Mouse (Mus musculus) spleen, postnatal 36 days (tissue): Measurements from ENCODE around the gene Faah.

Source experiments
- DNase-seq, 2 experiments: peaks; one replicate each; pipeline ENCODE4 v3.0.0; 2022; ENCODE audit warnings: low spot score in 2 of 2, mixed read lengths in 1 of 2

Faah gene

DNA sequence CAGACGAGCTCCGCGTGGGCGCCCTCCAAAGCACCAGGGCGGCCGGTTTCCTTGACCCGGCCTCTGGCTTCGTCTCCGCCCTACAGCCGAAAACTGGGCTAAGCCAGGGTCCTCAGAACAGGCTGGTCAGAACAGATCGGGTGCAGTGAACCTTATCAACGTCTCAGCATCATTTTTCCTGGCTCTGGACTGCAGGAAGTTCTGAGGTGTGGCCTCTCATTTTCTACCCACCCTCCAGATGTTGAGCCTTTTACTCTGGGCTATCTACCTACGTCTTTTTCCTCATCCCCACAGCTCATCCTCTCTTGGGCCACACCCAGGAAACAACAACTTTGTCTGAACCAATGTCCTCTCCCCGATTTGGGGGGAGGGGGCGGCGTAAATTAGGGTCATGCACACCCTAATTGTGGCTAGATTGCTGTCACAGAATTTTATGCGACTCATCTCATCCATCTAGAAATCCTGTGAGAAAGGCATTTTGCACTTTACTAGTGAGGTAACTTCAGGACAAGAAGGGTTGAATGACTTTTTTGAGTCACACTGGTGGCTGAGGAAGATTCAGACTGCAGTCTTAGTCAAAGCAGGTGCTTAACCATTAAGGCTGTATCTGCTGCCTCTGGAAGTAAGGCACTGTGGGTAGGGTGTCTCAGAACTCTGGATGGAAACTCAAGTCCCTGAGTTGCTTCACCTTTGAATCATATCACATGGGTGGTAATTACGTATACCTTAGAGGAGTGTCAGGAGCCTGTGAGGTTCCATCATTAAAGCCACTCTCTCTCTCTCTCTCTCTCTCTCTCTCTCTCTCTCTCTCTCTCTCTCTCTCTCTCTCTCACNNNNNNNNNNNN is at the start of gene Faah:
Faah (minus strand) TSS at position 25 of the 845 bp plus-strand sequence.
- DNase-seq, result no peak

DNA sequence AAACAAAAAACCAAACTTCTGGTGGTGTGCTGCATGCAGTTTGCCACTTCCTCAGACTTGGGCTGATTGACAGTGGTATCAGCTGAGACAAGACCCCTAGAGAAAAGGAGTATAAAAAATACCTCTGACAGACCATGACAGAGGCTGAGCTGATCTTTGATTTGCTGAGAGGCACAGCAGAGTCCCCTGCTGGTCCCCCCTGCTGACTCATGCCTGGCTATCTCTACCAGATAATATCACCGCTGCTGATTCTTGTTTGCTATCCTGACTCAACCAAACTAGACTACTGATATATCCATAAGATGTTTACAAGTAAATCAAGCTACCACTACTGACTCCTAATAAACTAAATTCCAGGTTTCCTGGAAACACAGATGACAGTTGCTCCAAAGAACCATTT is 46.1 kb upstream of the Faah start:
- no peak for DNase-seq

DNA sequence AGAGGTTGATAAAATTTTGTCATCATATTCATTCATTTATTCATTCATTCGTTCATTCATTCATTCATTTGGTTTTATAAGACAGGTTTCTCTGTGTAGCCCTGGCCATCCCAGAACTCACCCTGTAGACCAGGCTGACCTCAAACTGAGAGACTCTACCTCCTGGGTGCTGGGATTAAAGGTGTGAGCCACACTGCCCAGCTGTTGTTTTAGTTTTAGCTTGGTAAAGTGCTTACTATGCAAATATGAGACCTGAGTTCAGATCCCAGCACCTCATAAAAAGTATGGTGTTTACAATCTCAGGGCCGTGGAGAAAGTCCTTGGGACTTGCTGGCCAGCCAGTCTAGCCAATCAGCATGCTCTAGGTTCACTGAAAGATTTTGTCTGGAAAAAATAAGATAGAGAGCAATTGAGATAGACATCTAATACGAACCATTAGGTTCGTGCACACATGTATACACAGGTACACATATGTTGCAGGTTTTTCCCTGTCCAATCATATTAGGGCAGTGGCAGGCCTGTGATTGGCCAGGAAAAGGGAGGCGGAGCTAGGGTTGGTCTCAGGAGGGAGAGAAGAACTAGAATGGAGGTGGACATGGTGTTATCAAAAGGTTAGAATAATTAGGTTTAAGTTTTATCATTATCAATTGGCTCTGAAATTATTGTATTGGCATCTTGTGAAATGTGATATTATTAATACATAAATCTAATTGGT is 41.4 kb upstream of the Faah start:
- DNase-seq, result no peak

DNA sequence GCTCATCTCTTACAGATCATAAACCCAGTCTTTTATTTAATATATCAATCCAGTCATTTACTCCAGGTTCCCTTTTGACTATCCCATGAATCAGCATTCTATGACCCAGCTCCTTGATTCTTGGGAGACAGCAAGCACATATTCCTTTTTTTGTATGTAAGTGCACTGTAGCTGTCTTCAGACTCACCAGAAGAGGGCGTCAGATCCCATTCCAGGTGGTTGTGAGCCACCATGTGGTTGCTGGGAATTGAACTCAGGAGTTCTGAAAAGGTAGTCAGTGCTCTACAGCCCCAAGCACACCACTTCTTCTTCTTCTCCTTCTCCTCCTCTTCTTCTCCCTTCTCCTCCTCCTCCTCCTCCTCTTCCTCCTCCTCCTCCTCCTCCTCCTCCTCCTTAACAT is 39.8 kb upstream of the Faah start:
- DNase-seq, result no peak

DNA sequence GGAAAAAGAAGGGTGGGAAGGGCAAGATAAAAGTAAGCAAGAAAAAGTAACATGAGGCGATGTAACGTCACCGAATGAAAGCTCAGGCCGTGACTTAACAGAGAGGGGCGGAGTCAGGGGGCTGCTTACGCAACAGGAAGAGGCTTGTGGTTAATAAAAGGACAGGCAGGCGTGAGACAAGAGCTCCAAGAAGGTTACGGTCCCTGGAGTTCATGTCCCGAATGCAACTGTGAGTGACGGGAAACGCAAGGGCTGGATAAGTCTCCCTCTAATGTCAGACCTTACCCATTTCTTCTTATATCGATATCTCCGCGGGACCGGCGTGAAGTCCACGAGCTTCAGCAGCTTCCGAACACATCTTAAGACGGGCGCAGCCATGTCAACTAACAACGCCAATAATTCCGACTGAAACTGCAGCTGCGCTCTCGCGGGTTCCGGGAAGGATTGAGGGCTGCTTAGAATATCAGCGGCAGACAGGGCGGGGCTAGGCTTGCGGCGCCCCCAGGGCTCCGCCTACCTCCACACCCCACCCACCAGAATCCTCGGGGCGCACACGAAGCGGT is 35.8 kb upstream of the Faah start, which contains the start of gene Nsun4:
Nsun4 (minus strand) TSS at position 478 of the 563 bp plus-strand sequence.
- peak; percentile 89 to 90 for DNase-seq

DNA sequence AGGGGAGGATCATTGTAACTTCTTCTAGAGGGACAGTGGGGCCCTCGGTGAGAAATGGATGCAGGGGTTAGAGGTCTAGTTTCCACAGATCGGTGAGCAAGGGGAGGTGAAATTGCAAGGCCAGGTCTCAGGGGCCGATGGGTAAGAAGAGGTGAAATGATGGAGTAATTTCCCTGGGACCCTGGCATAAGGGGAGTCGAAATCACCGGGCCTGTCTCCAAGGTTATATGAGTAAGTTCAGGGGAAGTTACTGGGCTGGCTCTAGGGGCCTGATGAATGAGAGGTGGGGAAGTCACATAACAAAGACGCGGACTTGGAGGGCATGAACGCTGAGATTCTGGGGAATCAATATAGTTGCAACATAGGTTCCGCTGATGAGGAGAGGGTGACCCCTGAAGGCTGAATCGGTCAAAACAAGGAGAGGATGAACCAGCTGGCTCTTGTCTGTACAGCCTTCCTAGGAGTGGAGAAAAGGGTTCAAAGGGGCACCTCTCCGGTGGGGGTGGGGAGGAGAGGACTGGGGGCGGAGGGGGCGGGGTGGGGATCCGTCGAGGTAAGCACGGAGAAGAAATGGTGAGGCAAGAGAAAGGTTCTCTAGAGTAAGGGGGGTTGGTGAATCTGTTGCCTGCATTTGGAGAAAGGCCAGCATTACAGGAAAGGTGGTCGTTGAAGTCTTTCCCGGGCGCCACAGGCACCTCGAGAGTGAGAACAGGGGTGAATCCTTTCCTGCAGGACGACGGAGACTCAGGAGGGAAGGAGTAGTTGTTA is 35.0 kb upstream of the Faah start:
- peak; percentile 46 to 58 for DNase-seq

DNA sequence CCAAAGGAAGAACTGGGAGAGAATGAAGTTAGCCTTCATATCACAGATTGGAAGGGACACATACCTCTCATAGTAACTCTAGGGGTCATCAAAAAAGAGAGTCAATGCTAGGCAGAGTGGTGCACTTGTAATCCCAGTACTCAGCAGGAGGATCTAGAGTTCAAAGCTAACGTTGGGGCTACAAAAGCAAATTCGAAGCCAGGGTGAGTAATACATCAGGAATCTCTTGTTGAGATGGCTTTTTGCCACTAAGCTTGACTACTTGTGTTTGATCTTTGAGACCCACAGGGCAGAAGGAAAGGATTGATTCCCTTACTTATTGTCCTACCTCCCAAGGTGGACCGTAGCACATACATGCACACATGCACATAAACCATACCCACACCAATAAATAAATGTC is 31.5 kb upstream of the Faah start:
- no peak for DNase-seq

DNA sequence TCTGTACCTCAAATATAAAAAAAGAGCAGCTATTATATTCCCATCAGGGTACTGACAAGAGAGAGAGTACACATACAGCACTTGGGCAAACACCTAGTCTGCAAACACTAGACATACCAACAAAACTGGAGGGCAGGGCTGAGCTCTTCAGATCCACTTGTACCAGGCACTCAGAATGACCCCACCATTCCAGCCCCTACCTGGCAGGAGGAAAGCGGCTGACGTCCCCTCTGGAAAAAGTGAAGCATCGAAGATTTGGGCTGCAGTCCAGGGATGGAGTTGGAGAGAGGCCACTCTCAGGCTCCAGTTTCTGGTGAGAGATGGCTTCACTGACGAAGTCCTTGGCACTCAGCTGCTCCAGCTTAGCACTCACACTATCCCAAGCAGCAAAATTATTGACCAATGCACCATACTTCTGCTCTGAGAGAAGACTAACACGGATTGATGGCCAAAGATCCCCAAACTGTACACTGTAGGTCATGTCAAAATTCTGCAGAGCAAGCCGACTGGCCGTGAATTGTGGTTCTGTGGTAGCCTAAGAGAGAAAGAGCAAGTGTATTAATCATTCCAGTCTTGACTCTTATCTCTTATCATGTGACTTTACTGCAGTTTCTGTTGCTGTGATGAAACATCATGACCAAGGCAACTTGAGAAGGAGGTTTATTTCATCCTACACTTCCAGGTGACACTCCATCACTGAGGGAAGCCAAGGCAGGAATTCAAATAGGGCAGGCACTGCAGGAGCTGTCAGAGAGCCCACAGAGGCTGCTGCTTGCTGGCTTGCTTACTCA is 30.6 kb upstream of the Faah start:
- no peak for DNase-seq

DNA sequence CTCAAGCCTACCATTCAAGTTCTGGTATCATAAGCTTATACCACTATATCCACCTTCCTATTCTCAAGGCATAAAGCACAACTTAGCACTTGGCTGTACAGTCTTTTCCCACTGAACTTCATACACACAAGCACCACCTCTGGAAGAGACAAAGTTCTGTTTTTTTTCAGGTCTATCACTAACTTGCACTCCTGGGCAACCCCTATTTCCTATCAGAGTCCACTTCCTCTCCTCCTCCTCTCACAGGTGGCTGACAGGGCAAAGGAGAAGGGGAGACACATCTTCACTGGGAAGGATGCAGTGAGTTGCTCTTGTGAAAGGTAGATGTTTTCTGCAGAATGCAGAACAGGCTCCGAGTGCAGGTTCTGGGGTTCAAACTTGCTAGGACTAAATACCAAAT is 30.0 kb upstream of the Faah start:
- no peak for DNase-seq

DNA sequence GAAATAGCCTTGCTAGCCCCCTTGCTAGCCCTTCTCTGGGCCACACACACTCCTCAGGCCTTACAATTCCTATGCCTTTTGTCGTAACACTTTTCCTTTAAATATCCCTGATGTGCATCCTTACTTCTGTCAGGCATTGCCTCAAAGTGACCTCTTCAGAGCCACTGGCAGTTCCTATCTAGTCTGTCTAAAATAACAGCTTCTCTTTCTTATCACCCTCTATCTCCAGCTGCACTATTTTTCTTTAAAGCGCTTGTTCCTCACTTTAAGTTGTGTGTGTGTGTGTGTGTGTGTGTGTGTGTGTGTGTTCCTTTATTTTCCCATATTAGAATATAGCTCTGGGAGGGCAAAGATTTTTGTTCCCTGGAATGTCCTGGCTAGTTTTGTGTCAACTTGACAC is 28.9 kb upstream of the Faah start:
- no peak for DNase-seq

DNA sequence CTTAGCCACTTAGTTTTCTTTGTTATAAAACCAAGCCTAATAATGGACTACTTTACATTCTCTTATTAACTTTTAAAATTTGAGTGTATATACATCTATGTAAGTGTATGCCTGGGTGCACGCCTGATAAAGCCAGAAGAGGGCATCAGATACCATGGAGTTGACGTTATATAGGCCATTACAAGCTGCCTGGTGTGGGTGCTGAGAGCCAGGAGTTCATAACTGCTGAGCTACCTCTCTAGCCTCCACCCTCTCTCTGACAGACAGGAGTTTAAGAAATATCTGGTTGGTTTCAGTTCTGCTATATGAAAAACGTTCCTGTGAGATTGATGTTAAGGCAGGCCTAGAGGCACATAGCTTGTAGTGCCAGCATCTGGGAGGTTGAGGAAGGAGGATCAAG is 24.5 kb upstream of the Faah start:
- DNase-seq, result no peak

DNA sequence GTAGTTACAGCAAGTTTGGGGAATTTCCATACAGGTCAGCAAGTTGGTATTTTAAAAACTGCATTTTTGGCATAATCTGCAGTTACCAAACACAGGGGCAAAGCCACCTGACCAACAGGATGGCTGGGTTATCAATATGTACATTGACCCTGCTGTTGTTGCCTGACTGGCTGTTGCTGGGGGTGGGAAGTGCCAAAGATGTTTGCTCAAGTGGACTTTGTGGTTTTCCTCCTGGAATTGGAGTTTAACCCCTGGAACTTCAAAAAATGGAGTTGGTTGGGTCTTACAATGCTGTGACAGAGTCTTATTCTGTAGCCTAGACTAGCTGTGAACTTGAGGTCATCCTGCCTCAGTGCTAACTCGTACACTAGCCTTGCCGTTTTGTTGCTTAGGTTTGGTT is 22.7 kb upstream of the Faah start:
- DNase-seq, result no peak

DNA sequence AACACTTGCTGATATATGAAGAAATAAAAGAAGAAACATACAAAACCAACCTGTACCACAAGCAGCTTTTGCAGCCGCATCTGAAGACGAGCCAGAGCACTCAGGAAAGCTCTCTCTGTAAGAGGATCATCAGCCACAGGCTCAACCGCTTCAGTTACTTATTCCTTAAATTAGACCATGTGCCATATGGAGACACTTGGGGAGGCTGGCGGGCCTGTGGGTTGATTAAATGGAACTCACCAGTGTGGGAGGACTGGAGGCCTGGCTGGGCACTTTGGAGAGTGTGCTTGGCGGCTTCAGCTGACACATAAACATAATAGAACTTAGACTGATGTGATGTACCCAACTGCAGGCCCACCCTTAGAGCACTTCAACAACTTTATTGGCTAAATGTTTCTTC is 15.6 kb upstream of the Faah start:
- no peak for DNase-seq

DNA sequence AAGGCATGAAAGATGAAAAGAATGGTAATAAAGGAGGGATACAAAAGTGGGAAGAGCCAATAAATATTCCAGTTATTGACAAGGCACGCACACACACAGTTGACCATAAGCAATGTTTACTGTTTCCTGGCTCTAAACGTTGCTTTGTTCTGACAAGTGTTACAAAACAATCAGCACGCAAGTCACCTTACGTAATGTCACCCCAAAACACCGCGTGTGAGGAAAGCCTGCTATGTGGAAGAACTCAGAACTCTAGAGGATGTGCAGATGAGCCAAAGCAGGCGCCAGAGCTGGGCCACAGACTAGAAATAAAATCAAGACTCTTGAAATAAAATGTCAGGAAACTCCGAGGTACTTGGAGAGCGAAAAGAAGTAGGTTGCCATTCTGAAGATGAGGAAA is 15.2 kb upstream of the Faah start:
- no peak for DNase-seq

DNA sequence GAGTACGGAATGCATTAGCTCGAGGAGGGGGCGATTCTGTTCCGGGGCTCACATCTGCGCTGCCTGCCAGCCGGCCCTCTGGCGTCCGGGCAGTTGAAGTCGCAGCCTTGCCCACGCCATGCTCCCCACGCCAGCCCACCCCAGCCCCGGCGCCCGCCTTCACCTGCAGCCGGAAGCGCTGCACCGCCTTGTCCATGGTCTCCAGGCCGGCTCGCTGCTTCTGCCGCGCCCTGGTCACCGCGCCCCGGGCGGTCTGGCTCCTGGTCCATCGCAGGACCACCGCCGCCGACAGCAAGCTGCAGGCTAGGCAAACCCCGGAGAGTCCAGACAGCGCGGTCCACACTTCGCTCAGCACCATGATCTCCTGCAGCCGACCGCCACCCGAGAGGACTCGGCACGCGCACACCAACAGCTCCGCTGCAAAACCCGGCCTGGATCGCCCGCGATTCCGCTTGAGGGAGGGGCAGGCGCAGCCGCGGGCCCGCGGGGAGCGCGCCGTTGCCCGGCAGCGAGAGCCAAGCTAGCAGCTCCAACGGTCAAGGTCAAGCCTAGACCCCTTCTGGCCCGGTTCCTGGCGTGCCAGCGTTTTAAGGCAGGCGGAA is 325 bp downstream of the Faah start:
- DNase-seq, result peak; percentile 60

DNA sequence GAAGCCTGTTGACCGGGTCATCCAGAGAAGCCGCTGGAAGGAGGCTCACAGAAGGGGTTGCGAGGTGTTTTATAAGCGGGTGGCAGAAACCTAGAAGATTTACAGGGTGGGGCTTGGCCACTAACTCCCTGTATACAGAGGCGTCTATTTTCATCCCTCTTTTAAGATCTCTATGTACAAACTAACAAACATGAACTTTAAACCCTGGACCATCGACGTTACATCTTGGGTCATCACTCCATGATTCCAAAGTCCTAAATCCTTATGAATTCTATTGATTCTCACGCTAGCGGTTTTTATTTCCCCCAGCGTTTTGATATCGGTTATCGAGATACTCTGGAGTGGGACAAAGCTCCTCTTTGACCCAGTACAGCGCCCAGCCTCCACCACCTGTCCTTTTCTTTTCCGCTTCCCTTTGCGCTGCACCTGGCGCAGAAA is 845 bp downstream of the Faah start:
- no peak for DNase-seq

DNA sequence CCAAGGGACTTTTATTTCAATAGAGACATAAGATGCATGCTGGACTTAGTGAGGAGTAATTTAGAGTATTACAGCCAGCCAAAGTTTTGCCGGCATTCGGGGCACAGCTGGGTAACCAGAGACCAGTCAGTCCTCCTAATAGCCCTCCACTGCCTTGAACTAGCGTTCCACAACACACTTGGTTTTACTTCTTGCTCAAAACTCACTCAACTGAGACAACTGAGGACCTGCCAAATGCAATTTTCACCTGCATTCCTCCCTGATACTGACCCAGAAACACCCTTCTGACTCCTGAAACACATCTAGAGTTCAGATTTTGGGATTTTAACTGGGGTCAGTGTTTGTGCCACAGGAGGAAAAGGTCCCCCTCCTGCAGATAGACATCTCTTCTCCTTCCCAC is 1.3 kb downstream of the Faah start:
- DNase-seq, result no peak

DNA sequence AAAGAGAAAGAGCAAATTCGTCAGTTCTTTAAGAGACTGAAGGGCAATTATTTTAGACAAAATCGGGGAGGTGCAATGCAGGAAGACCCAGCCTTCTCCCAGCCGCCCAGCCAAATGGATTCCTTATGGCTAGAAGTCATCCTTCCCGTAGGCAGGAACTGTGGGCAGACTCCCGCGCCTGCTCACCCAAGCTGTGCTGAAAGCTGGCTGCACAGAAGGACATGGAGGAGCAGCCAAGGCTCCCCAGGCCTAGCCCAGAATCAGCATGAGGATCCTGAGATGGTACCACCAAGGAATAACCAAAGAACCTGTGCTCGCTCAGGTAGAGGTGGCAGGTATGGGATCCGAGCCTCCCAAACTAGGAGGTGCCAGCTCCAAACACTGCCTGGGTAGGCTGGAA is 1.7 kb downstream of the Faah start:
- DNase-seq, result no peak

DNA sequence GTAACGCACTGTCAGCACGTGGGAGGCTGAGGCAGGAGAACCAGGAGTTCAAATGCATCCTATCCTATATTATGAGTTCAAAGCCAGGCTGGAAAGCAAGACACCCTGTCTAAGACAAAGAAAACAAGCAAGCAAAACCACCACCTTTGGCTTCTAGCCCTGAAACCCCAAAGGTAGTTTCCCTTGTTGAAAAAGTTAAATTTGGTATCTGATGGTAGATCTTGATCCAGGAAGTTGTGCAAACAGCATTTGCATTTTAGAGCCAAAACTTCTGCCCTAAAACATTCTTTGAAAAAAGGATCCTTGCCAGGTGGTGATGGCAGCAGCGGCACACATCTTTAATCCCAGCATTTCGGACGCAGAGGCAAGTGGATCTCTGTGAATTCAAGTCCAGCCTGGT is 2.2 kb downstream of the Faah start:
- peak; percentile 26 to 41 for DNase-seq

DNA sequence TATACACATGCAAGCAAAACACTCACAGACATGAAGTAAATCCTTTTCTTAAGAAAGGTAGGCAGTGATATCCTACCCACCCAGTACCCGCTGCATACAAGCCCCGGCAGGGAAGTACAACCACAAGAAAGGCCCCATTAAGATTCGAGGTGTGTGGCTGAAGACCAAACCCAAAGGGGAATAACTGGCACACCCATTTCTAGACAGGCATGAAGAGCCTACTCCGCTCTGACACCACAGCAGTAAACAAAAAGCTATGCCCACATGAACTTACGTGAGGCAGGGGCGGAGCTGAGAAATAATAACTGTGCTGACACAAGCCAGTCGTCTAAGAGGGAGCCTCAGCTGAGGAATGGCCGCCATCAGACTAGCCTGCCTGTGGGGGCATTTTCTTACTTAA is 7.5 kb downstream of the Faah start:
- peak; percentile 22 to 25 for DNase-seq

DNA sequence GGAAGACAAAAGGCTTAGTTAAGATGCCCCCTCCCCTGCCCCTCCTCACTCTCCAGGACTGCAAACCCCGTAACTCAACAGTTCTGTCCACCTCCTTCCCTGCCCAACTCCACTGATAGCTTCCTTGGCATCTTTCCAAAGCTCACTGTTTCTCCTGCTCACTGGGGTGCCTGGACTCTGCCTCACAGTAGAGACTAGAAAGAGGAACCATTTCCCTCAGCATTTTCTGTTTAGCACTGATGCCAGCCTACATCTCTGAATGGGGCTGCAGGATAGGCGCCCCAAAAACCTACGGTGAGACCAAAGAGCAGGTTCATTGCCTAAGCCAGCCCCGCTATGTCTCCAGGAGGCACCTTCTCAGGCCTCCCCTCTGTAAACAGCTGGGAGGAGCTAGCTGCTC is 16.5 kb downstream of the Faah start:
- no peak for DNase-seq
